Mouse (Mus musculus): ENCODE results near the gene Olfr1444.
A peak's percentile ranks its signal among the peaks of the same experiment; 100 is the strongest.

The Olfr1444 gene

GRCm38 (mm10) chr19:12856983-12857382 lies at the start of gene Olfr1444:
Olfr1444 (plus strand) TSS chr19:12857283.
- DNase-seq: no peak

GRCm38 (mm10) chr19:12812644-12813364 lies 44.3 kb upstream of the Olfr1444 start:
- no peak for DNase-seq

- no peak for DNase-seq
Observed at GRCm38 (mm10) chr19:12813883-12814282, 43.2 kb upstream of the Olfr1444 start.

GRCm38 (mm10) chr19:12818507-12818906 lies 38.6 kb upstream of the Olfr1444 start:
- no peak for DNase-seq

- peak in 1 of 2 experiments; percentile 18 for DNase-seq
Observed at GRCm38 (mm10) chr19:12820383-12820782, 36.7 kb upstream of the Olfr1444 start.

GRCm38 (mm10) chr19:12824549-12824948 lies 32.5 kb upstream of the Olfr1444 start:
- no peak for DNase-seq

GRCm38 (mm10) chr19:12830823-12831430 lies 26.2 kb upstream of the Olfr1444 start:
- DNase-seq: no peak

GRCm38 (mm10) chr19:12831559-12831958 lies 25.5 kb upstream of the Olfr1444 start:
- DNase-seq: no peak

- DNase-seq: peak in 1 of 2 experiments; percentile 9
Observed at GRCm38 (mm10) chr19:12833625-12834024, 23.5 kb upstream of the Olfr1444 start.

GRCm38 (mm10) chr19:12838507-12838906 lies 18.6 kb upstream of the Olfr1444 start:
- no peak for DNase-seq

- DNase-seq: no peak
Observed at GRCm38 (mm10) chr19:12846382-12846781, 10.7 kb upstream of the Olfr1444 start, which contains the start of gene Gm5244. Gm5244 (plus strand) TSS chr19:12846682.

- no peak for DNase-seq
Observed at GRCm38 (mm10) chr19:12883555-12883954, 26.5 kb downstream of the Olfr1444 start, which contains the start of gene Olfr1445. Olfr1445 (plus strand) TSS chr19:12883855.

GRCm38 (mm10) chr19:12893424-12893823 lies 36.3 kb downstream of the Olfr1444 start, which contains the start of gene Olfr1446:
Olfr1446 (minus strand) TSS chr19:12893524.
- DNase-seq: no peak

- DNase-seq: no peak
Observed at GRCm38 (mm10) chr19:12903643-12904042, 46.6 kb downstream of the Olfr1444 start, which contains the start of gene Olfr1447. Olfr1447 (minus strand) TSS chr19:12903743.

Data from lung, adult 18-20 months (tissue).